ENCODE assay signal across 29 mouse cellular contexts in genomic region chr12:40585456-40586141, GRCm38 (mm10).
DNase-seq lines count a peak whose midpoint lies in the region; ATAC-seq and TF ChIP-seq lines count a peak whose summit lies in the region.
"Had no signal": no experiment of that assay in that cellular context is flagged by ENCODE, and none has a peak within 500 bp of the region (broad histone marks: within the 10 kb centered on the region; RNA-seq: fewer than 3 reads in every experiment).

No protein-coding gene starts in this region.

- no peaks in the 10 kb centered on the region for H3K4me1 ChIP-seq in liver, postnatal 0 days (ENCODE audit: insufficient read depth)
- H3K4me1 ChIP-seq in liver, embryonic 11.5 days (replicated peaks; ENCODE audit: control insufficient read depth, insufficient read depth, low read length), result no peaks in the 10 kb centered on the region
- H3K4me1 ChIP-seq in hindbrain, embryonic 12.5 days, result peaks cover 2% of the 10 kb centered on the region; the same call in 1 of the 2 replicates
- H3K4me1 ChIP-seq: forebrain, embryonic 13.5 days; midbrain, embryonic 15.5 days had no signal

- no peak overlapping the region for H3K4me3 ChIP-seq in liver, postnatal 0 days (ENCODE audit: low read depth, low read length)
- H3K4me3 ChIP-seq in liver, embryonic 11.5 days (ENCODE audit: low read depth, low read length), result no peak overlapping the region
- H3K4me3 ChIP-seq in macrophage (ENCODE audit: inconsistent target), result no peak overlapping the region
- no peak overlapping the region for H3K4me3 ChIP-seq in hindbrain, embryonic 12.5 days
- H3K4me3 ChIP-seq: embryonic facial prominence, embryonic 10.5 days; embryonic facial prominence, embryonic 15.5 days; forebrain, embryonic 13.5 days; hindbrain, embryonic 10.5 days; midbrain, embryonic 10.5 days; midbrain, embryonic 15.5 days; myocyte; neural tube, embryonic 12.5 days had no signal

- H3K4me2 ChIP-seq in liver, postnatal 0 days (ENCODE audit: low read depth, low read length), result no peak overlapping the region
- no peak overlapping the region for H3K4me2 ChIP-seq in liver, embryonic 11.5 days
- no peak overlapping the region for H3K4me2 ChIP-seq in hindbrain, embryonic 12.5 days (replicated peaks)
- H3K4me2 ChIP-seq: embryonic facial prominence, embryonic 15.5 days; forebrain, embryonic 13.5 days; midbrain, embryonic 15.5 days; neural tube, embryonic 12.5 days had no signal

- H3K27me3 ChIP-seq in liver, postnatal 0 days (ENCODE audit: insufficient read depth, low read length), result no peaks in the 10 kb centered on the region
- no peaks in the 10 kb centered on the region for H3K27me3 ChIP-seq in liver, embryonic 11.5 days (replicated peaks; ENCODE audit: control insufficient read depth, insufficient read depth, low read length)
- H3K27me3 ChIP-seq in hindbrain, embryonic 12.5 days, result no peaks in the 10 kb centered on the region
- H3K27me3 ChIP-seq: CH12.LX; embryonic facial prominence, embryonic 15.5 days; forebrain, embryonic 13.5 days; midbrain, embryonic 15.5 days; neural tube, embryonic 12.5 days had no signal

- H3K79me2 ChIP-seq in macrophage (ENCODE audit: inconsistent target), result peaks cover 32% of the 10 kb centered on the region; the same call in 1 of the 2 replicates

- TF ChIP-seq CTCF in liver, postnatal 0 days (IDR thresholded peaks at IDR 0.05; ENCODE audit: low read depth), result no peak

- H3K9ac ChIP-seq in liver, postnatal 0 days (replicated peaks), result no peak overlapping the region
- H3K9ac ChIP-seq in liver, embryonic 11.5 days (ENCODE audit: low read depth, low read length), result no peak overlapping the region
- no peak overlapping the region for H3K9ac ChIP-seq in hindbrain, embryonic 12.5 days
- H3K9ac ChIP-seq: embryonic facial prominence, embryonic 15.5 days; forebrain, embryonic 13.5 days; midbrain, embryonic 15.5 days; neural tube, embryonic 12.5 days had no signal

- no peaks in the 10 kb centered on the region for H3K9me3 ChIP-seq in liver, postnatal 0 days (ENCODE audit: low read length)
- no peaks in the 10 kb centered on the region for H3K9me3 ChIP-seq in liver, embryonic 11.5 days (ENCODE audit: control insufficient read depth, low read length)
- no peaks in the 10 kb centered on the region for H3K9me3 ChIP-seq in hindbrain, embryonic 12.5 days (replicated peaks)
- H3K9me3 ChIP-seq: embryonic facial prominence, embryonic 10.5 days; embryonic facial prominence, embryonic 15.5 days; forebrain, embryonic 13.5 days; hindbrain, embryonic 10.5 days; midbrain, embryonic 10.5 days; midbrain, embryonic 15.5 days; neural tube, embryonic 12.5 days had no signal

- 70% methylated on average over 4 of the region's 4 CpGs for WGBS in liver, postnatal 0 days (ENCODE audit: insufficient replicate concordance)
- WGBS in liver, embryonic 11.5 days, result 80% methylated on average over 4 of the region's 4 CpGs
- WGBS in macrophage (ENCODE audit: missing documents), result 42% methylated on average over 4 of the region's 4 CpGs
- WGBS in hindbrain, embryonic 12.5 days, result 86% methylated on average over 4 of the region's 4 CpGs

- H3K27ac ChIP-seq in liver, postnatal 0 days (ENCODE audit: low read depth), result peak overlapping the region; percentile 53; the same call in 1 of the 2 replicates
- no peak overlapping the region for H3K27ac ChIP-seq in liver, embryonic 11.5 days (ENCODE audit: low read depth, low read length)
- peak overlapping the region; percentile 65 for H3K27ac ChIP-seq in macrophage
- H3K27ac ChIP-seq in hindbrain, embryonic 12.5 days, result no peak overlapping the region
- H3K27ac ChIP-seq: embryonic facial prominence, embryonic 10.5 days; embryonic facial prominence, embryonic 15.5 days; forebrain, embryonic 13.5 days; hindbrain, embryonic 10.5 days; midbrain, embryonic 10.5 days; midbrain, embryonic 15.5 days; neural tube, embryonic 12.5 days had no signal

- no peak for DNase-seq in liver, postnatal 0 days
- no peak for DNase-seq in liver, embryonic 11.5 days (ENCODE audit: low spot score)
- DNase-seq in urinary bladder, postnatal 4 days (ENCODE audit: low spot score in 2 of 2), result no peak
- no peak for DNase-seq in ovary, postnatal 14 days (ENCODE audit: low spot score)
- DNase-seq: adrenal gland, adult 2 months; cerebellum, adult 11-12 months; cerebellum, adult 9-11 months; heart, postnatal 14 days; kidney, adult 2 months; kidney, postnatal 36 days; layer of hippocampus, postnatal 36 days; liver; lung, adult 18-20 months; lung, postnatal 4 days; right cerebral cortex, postnatal 4 days had no signal

- peak; percentile 81 for ATAC-seq in liver, postnatal 0 days
- ATAC-seq in liver, embryonic 11.5 days (replicated peaks; ENCODE audit: low FRiP score), result no peak
- ATAC-seq in common myeloid progenitor, adult 5-6 weeks (replicated peaks; ENCODE audit: low read depth, poor library complexity, severe bottlenecking), result peak; percentile 50; the same call in 1 of the 2 replicates
- no peak for ATAC-seq in hindbrain, embryonic 12.5 days (ENCODE audit: low FRiP score)
- ATAC-seq: activated CD4-positive, CD25-positive, alpha-beta regulatory T cell, adult 4 months; forebrain, embryonic 13.5 days; hindbrain, embryonic 16.5 days; midbrain, embryonic 15.5 days had no signal

- no peak for TF ChIP-seq EP300 in liver, postnatal 0 days (IDR thresholded peaks at IDR 0.05; ENCODE audit: low read depth)

- no peaks in the 10 kb centered on the region for H3K36me3 ChIP-seq in liver, postnatal 0 days (replicated peaks; ENCODE audit: insufficient read depth, low read length)
- no peaks in the 10 kb centered on the region for H3K36me3 ChIP-seq in liver, embryonic 11.5 days (ENCODE audit: control insufficient read depth, insufficient read depth, low read length)
- no peaks in the 10 kb centered on the region for H3K36me3 ChIP-seq in macrophage (ENCODE audit: inconsistent target)
- H3K36me3 ChIP-seq in hindbrain, embryonic 12.5 days, result no peaks in the 10 kb centered on the region
- H3K36me3 ChIP-seq: embryonic facial prominence, embryonic 10.5 days; embryonic facial prominence, embryonic 15.5 days; hindbrain, embryonic 10.5 days; midbrain, embryonic 10.5 days; midbrain, embryonic 15.5 days; neural tube, embryonic 12.5 days had no signal

Comparison
In these comparisons a context has a peak if more than half of its experiments do, and no peak if none do; other contexts are left out.
1. ATAC-seq: peak in liver, postnatal 0 days (single experiment) and common myeloid progenitor, adult 5-6 weeks (single experiment); none in liver, embryonic 11.5 days (single experiment) and hindbrain, embryonic 12.5 days (single experiment).
2. H3K27ac ChIP-seq: peak in liver, postnatal 0 days (single experiment) and macrophage (single experiment); none in liver, embryonic 11.5 days (single experiment) and hindbrain, embryonic 12.5 days (single experiment).